Mouse (Mus musculus) kidney, adult 9 months (tissue): ENCODE measurements at regions not wholly inside any gene's neighbourhood (a gene's known extent, or its start where the extent isn't known, plus 50 kb on each side); places are given as distances from the start of the nearest gene placed in this dataset.

Experiments used
- DNase-seq: peaks from one replicate; pipeline ENCODE4 v3.0.0; 2022

GRCm38 (mm10) chr9:122629171-122629904, 117.8 kb upstream of the Topaz1 start:
- no peak for DNase-seq

GRCm38 (mm10) chr9:122631793-122632192, 115.4 kb upstream of the Topaz1 start:
- DNase-seq = no peak

GRCm38 (mm10) chr9:122633484-122633883, 113.7 kb upstream of the Topaz1 start:
- DNase-seq = no peak

GRCm38 (mm10) chr9:122635138-122635964, 111.8 kb upstream of the Topaz1 start:
- DNase-seq = peak; percentile 93

- peak; percentile 33 for DNase-seq
These were observed 109.6 kb upstream of the Topaz1 start for GRCm38 (mm10) chr9:122637591-122637990.

- no peak for DNase-seq
These were observed 107.9 kb upstream of the Topaz1 start for GRCm38 (mm10) chr9:122639239-122639638.

GRCm38 (mm10) chr9:122642913-122643312, 104.2 kb upstream of the Topaz1 start:
- no peak for DNase-seq

- no peak for DNase-seq
These were observed 101.6 kb upstream of the Topaz1 start for GRCm38 (mm10) chr9:122645569-122645968.

- no peak for DNase-seq
These were observed 96.3 kb upstream of the Topaz1 start for GRCm38 (mm10) chr9:122650862-122651261.

GRCm38 (mm10) chr9:122655583-122655982, 91.6 kb upstream of the Topaz1 start:
- DNase-seq = peak; percentile 12

- DNase-seq = no peak
These were observed 87.1 kb upstream of the Topaz1 start for GRCm38 (mm10) chr9:122660050-122660449.

- DNase-seq = no peak
These were observed 80.0 kb upstream of the Topaz1 start for GRCm38 (mm10) chr9:122666978-122667645.

- no peak for DNase-seq
These were observed 79.5 kb upstream of the Topaz1 start for GRCm38 (mm10) chr9:122667646-122667981.

GRCm38 (mm10) chr9:122673777-122674176, 73.4 kb upstream of the Topaz1 start:
- no peak for DNase-seq

GRCm38 (mm10) chr9:122678001-122678696, 69.0 kb upstream of the Topaz1 start:
- DNase-seq = no peak

- peak; percentile 26 for DNase-seq
These were observed 60.0 kb upstream of the Topaz1 start for GRCm38 (mm10) chr9:122687170-122687569.

GRCm38 (mm10) chr9:122691879-122692278, 55.3 kb upstream of the Topaz1 start:
- DNase-seq = peak; percentile 9

- no peak for DNase-seq
These were observed 51.4 kb upstream of the Topaz1 start for GRCm38 (mm10) chr9:122695724-122696123.
